ENCODE assay signal across 25 mouse cellular contexts in the genomic region with DNA sequence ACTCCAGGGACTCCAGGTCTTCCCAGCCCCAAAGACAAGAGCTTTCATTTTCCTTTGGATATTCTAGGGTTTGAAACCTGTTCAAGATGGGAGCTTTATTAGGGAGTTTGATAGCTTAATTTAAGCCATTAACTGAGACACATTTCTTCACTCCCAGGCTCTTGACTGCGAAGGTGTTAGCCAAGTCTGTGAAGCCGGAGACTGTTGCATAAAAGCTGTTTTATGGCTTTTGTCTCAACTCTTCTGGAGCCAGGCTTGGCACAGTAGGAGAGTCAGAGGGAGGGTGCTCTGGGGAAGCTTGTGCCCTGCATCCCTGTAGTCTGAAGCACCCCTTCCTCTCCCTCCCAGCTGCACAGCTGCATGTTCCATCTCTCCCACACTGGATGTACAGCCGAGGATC.
"Had no signal": no experiment of that assay in that cellular context is flagged by ENCODE, and none has a peak within 500 bp of the region (broad histone marks: within the 10 kb centered on the region; RNA-seq: fewer than 3 reads in every experiment).

No protein-coding gene starts in this region.

- H3K36me3 ChIP-seq: heart, embryonic 10.5 days; heart, embryonic 12.5 days; hindbrain, embryonic 10.5 days; hindbrain, embryonic 12.5 days; intestine, embryonic 15.5 days; limb, embryonic 13.5 days; limb, embryonic 15.5 days; liver, embryonic 12.5 days had no signal

- DNase-seq: gastrocnemius, postnatal 14 days; gastrocnemius, postnatal 36 days; heart, adult 18-20 months; heart, postnatal 10 days; heart, postnatal 4 days; kidney, adult 18-20 months; kidney, adult 8-10 months; kidney, postnatal 10 days; kidney, postnatal 25 days; kidney, postnatal 4 days; left cerebral cortex, postnatal 4 days had no signal

- H3K9me3 ChIP-seq: heart, embryonic 10.5 days; heart, embryonic 12.5 days; hindbrain, embryonic 10.5 days; hindbrain, embryonic 12.5 days; intestine, embryonic 15.5 days; limb, embryonic 13.5 days; limb, embryonic 15.5 days; liver, embryonic 12.5 days had no signal

- H3K27ac ChIP-seq: heart, embryonic 10.5 days; hindbrain, embryonic 10.5 days; hindbrain, embryonic 12.5 days; hindbrain, embryonic 14.5 days; intestine, embryonic 15.5 days; layer of hippocampus, adult 2 months; limb, embryonic 13.5 days; limb, embryonic 15.5 days; liver, embryonic 12.5 days; liver, embryonic 14.5 days had no signal

- H3K9ac ChIP-seq: heart, embryonic 12.5 days; hindbrain, embryonic 12.5 days; hindbrain, embryonic 14.5 days; intestine, embryonic 15.5 days; limb, embryonic 13.5 days; limb, embryonic 15.5 days; liver, embryonic 12.5 days; liver, embryonic 14.5 days had no signal

- H3K4me2 ChIP-seq: heart, embryonic 12.5 days; hindbrain, embryonic 12.5 days; hindbrain, embryonic 14.5 days; intestine, embryonic 15.5 days; limb, embryonic 13.5 days; limb, embryonic 15.5 days; liver, embryonic 12.5 days had no signal

- H3K4me3 ChIP-seq: heart, embryonic 10.5 days; heart, embryonic 12.5 days; hindbrain, embryonic 10.5 days; hindbrain, embryonic 12.5 days; intestine, embryonic 15.5 days; layer of hippocampus, adult 2 months; limb, embryonic 13.5 days; limb, embryonic 15.5 days; liver, embryonic 12.5 days had no signal

- H3K4me1 ChIP-seq: hindbrain, embryonic 12.5 days; limb, embryonic 13.5 days had no signal

- ATAC-seq: hindbrain, embryonic 16.5 days; inflammation-experienced regulatory T-cells, adult 6 months; intestine, embryonic 15.5 days; intestine, postnatal 0 days; liver, embryonic 12.5 days had no signal

- H3K27me3 ChIP-seq: heart, embryonic 12.5 days; hindbrain, embryonic 12.5 days; intestine, embryonic 15.5 days; limb, embryonic 13.5 days; limb, embryonic 15.5 days had no signal
